Mouse (Mus musculus): ENCODE measurements at regions not wholly inside any gene's neighbourhood (a gene's known extent, or its start where the extent isn't known, plus 50 kb on each side); places are given as distances from the start of the nearest gene placed in this dataset.

GRCm38 (mm10) chr2:159565255-159565654 is 768.7 kb downstream of the Gm826 start:
- no peak for DNase-seq

GRCm38 (mm10) chr2:159565921-159566320 is 768.0 kb downstream of the Gm826 start:
- peak; percentile 9 for DNase-seq

- DNase-seq, result peak; percentile 80
Observed at GRCm38 (mm10) chr2:159566461-159566860, 767.5 kb downstream of the Gm826 start.

GRCm38 (mm10) chr2:159568391-159568790 is 765.6 kb downstream of the Gm826 start:
- no peak for DNase-seq

GRCm38 (mm10) chr2:159571862-159572261 is 762.1 kb downstream of the Gm826 start:
- DNase-seq, result no peak

- DNase-seq, result no peak
Observed at GRCm38 (mm10) chr2:159575271-159575670, 758.7 kb downstream of the Gm826 start.

- DNase-seq, result no peak
Observed at GRCm38 (mm10) chr2:159583103-159583502, 750.9 kb downstream of the Gm826 start.

- no peak for DNase-seq
Observed at GRCm38 (mm10) chr2:159584641-159585040, 749.3 kb downstream of the Gm826 start.

- DNase-seq, result no peak
Observed at GRCm38 (mm10) chr2:159586697-159587473, 747.1 kb downstream of the Gm826 start.

- DNase-seq, result no peak
Observed at GRCm38 (mm10) chr2:159591396-159592124, 742.4 kb downstream of the Gm826 start.

GRCm38 (mm10) chr2:159592841-159593240 is 741.1 kb downstream of the Gm826 start:
- DNase-seq, result peak; percentile 69

- no peak for DNase-seq
Observed at GRCm38 (mm10) chr2:159596285-159596684, 737.7 kb downstream of the Gm826 start.

- no peak for DNase-seq
Observed at GRCm38 (mm10) chr2:159598080-159598479, 735.9 kb downstream of the Gm826 start.

GRCm38 (mm10) chr2:159607191-159607590 is 726.8 kb downstream of the Gm826 start:
- DNase-seq, result no peak

- no peak for DNase-seq
Observed at GRCm38 (mm10) chr2:159610451-159610850, 723.5 kb downstream of the Gm826 start.

- no peak for DNase-seq
Observed at GRCm38 (mm10) chr2:159616685-159617084, 717.3 kb downstream of the Gm826 start.

GRCm38 (mm10) chr2:159621261-159621660 is 712.7 kb downstream of the Gm826 start:
- DNase-seq, result no peak

- DNase-seq, result no peak
Observed at GRCm38 (mm10) chr2:159622141-159622669, 711.8 kb downstream of the Gm826 start.

GRCm38 (mm10) chr2:159625306-159625705 is 708.7 kb downstream of the Gm826 start:
- no peak for DNase-seq

- DNase-seq, result peak; percentile 52
Observed at GRCm38 (mm10) chr2:159645861-159646260, 688.1 kb downstream of the Gm826 start.

- DNase-seq, result no peak
Observed at GRCm38 (mm10) chr2:159646595-159646994, 687.4 kb downstream of the Gm826 start.

GRCm38 (mm10) chr2:159652243-159652642 is 681.7 kb downstream of the Gm826 start:
- DNase-seq, result no peak

- no peak for DNase-seq
Observed at GRCm38 (mm10) chr2:159676845-159677244, 657.1 kb downstream of the Gm826 start.

Data from adrenal gland, postnatal 14 days (tissue).